Mouse (Mus musculus): ENCODE measurements around the gene 1810024B03Rik. TPM values are rescaled to one million over a fixed set of nuclear protein-coding genes. Genes with fewer than 3 reads are reported as not detected.
"Not testable (repeated sequence)": the region's sequence is repeated elsewhere in the genome, so short reads cannot be mapped to it uniquely, and the experiment has no call there.

1810024B03Rik gene
- total RNA-seq, 2 experiments from 2014 or later = 0.62 to 0.72 TPM

- DNase-seq = peak; percentile 75
- intact Hi-C loops (cut with DNase I) = no loop called here
Observed at GRCm38 (mm10) chr2:127182598-127183381, 25.3 kb downstream of the 1810024B03Rik start.

- intact Hi-C loops (cut with DNase I) = loop anchor here (2.0 kb wide), 1 partner anchor 35 kb away; no protein-coding TSS in a partner anchor
- not testable (repeated sequence) for DNase-seq
Observed at GRCm38 (mm10) chr2:127166261-127166660, 41.8 kb downstream of the 1810024B03Rik start.

DNA sequence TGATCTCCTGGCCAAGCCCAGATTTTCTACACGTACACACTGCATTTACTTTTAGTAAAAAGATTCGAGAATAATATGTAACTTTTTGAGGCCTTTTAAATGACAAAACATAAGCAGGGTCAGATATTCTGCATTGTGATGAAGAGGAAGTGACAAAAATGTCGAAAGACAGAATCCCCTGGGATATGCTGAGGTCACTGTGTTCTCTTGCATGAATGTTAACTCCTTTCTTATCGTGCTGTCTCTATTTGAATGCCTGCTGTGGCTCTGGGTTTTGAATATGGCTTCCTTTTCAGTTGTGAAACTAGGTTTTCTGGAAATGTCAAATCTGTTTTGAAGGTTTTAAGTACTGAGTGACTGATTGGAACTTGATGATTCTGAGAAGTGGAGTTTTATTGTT lies 42.4 kb downstream of the 1810024B03Rik start:
- intact Hi-C loops (cut with DNase I) = loop anchor here (2.0 kb wide), 1 partner anchor 35 kb away; no protein-coding TSS in a partner anchor
- DNase-seq = no peak

DNA sequence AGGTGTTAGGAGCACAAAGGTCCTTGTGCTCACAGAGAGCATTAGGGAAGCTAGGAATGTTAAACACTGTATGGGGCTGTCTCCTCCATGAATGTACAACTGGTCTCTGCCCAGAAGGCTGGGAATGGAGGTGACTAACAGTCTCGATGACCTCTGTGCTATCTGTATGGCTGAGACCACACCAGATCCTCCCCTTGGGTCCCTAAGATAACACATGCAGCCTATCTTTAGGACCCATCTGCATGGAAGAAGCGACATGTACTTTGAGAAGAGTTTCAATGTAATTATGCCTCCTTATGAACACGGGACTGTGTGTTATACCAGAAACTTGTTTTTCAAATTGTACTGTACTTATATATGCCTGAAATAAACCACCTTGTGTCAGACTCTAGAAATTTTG lies 62.4 kb downstream of the 1810024B03Rik start:
- DNase-seq = no peak

GRCm38 (mm10) chr2:127143158-127144063 lies 64.7 kb downstream of the 1810024B03Rik start, which contains the start of gene Itpripl1:
Itpripl1 (minus strand) TSS chr2:127143442.
- DNase-seq = peak; percentile 48
- intact Hi-C loops (cut with DNase I) = no loop called here

More for the DNA sequence above, 62.4 kb downstream of the 1810024B03Rik start:
- intact Hi-C loops (cut with DNase I) = no loop called here

GRCm38 (mm10) chr2:127142577-127143157 lies 65.4 kb downstream of the 1810024B03Rik start:
- DNase-seq = no peak
- intact Hi-C loops (cut with DNase I) = no loop called here

- no peak for DNase-seq
- intact Hi-C loops (cut with DNase I) = no loop called here
Observed at GRCm38 (mm10) chr2:127142031-127142430, 66.0 kb downstream of the 1810024B03Rik start.

DNA sequence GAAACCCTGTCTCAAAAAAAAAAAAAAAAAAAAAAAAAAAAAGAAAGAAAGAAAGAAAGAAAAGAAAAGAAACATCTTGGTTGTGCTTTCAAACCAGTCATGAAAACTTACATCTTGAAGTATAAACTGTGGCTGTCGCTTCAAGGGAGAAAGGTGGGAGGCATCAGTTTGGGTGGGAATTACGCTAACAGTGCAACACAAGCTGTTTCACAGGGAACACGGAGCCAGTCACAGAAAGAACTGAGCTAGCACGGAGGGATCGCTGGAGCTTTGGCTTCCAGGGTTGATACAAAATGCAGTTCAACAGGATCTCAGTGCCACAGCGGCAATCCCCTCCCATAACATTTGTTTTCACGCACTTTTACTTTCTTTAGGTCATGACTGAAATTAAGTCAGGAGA lies 68.1 kb downstream of the 1810024B03Rik start:
- intact Hi-C loops (cut with DNase I) = no loop called here
- DNase-seq = no peak

- DNase-seq = no peak
- intact Hi-C loops (cut with DNase I) = no loop called here
Observed at GRCm38 (mm10) chr2:127139605-127140004, 68.5 kb downstream of the 1810024B03Rik start.

- intact Hi-C loops (cut with DNase I) = no loop called here
Observed at GRCm38 (mm10) chr2:127139094-127139493, 69.0 kb downstream of the 1810024B03Rik start.

GRCm38 (mm10) chr2:127138449-127138848 lies 69.6 kb downstream of the 1810024B03Rik start:
- DNase-seq = no peak
- intact Hi-C loops (cut with DNase I) = no loop called here

More at GRCm38 (mm10) chr2:127139094-127139493, 69.0 kb downstream of the 1810024B03Rik start:
- no peak for DNase-seq

DNA sequence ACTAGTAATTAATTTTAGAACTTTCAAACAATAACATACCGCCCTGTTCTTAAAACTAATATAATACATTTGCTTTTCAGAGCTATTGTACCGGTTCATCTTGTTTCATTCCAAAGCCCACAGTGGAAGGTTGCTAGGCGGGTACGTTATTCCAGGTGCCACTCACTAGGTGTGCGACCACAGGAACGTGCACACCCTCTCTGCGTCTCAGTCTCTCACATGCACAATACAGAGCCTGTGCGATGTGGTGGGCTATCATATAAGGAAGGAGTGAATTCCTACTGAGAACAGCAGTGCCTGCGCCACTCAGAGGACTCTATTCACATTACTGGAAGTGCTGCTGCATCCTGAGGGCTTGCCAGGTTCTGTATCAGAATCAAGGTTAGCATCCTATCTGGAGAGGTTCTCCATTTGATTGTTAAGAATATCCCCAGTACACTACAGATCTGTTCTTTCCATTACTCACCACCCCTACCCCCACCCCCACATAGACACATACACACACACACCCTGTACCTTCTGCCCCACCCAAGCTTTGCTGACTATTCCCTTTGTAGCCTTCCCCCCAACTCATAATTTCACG lies 70.2 kb downstream of the 1810024B03Rik start:
- intact Hi-C loops (cut with DNase I) = no loop called here
- DNase-seq = no peak

GRCm38 (mm10) chr2:127136979-127137378 lies 71.1 kb downstream of the 1810024B03Rik start:
- intact Hi-C loops (cut with DNase I) = no loop called here
- peak; percentile 59 for DNase-seq

Other genes starting within 250 kb of the 1810024B03Rik start
- gene Ap4e1, start 199.6 kb downstream of the 1810024B03Rik start, total RNA-seq (2021) = 10 to 100 TPM; 17.0 to 20.3 TPM
- 10 to 100 TPM; 17.7 TPM for gene Blvra, start 137.6 kb downstream of the 1810024B03Rik start, total RNA-seq (2021)
- gene Ncaph, start 74.3 kb downstream of the 1810024B03Rik start, total RNA-seq (2021) = 1 to 10 TPM; 8.7 to 9.8 TPM
- gene Itpripl1, start 64.8 kb downstream of the 1810024B03Rik start, total RNA-seq (2021) = 10 to 100 TPM; 16.4 to 18.2 TPM
- 100 to 1,000 TPM; 106 to 111 TPM for gene Snrnp200, start 106 bp upstream of the 1810024B03Rik start, total RNA-seq (2021)
- 10 to 100 TPM; 49.3 to 59.6 TPM for gene Ciao1, start 39.5 kb upstream of the 1810024B03Rik start, total RNA-seq (2021)
- 100 to 1,000 TPM; 106 TPM for gene Tmem127, start 39.6 kb upstream of the 1810024B03Rik start, total RNA-seq (2021)
- gene Stard7, start 61.9 kb upstream of the 1810024B03Rik start, total RNA-seq (2021) = 100 to 1,000 TPM; 147 to 164 TPM
- gene Dusp2, start 127.9 kb upstream of the 1810024B03Rik start, total RNA-seq (2021) = 1 to 10 TPM; 8.5 to 8.9 TPM
- gene Astl, start 130.4 kb upstream of the 1810024B03Rik start, total RNA-seq (2021) = not detected
- under 1 TPM; 0.12 to 0.28 TPM for gene Adra2b, start 154.9 kb upstream of the 1810024B03Rik start, total RNA-seq (2021)
- gene Gpat2, start 216.9 kb upstream of the 1810024B03Rik start, total RNA-seq (2021) = under 1 TPM; 0.18 to 0.42 TPM
- gene Fahd2a, start 236.3 kb upstream of the 1810024B03Rik start, total RNA-seq (2021) = 10 to 100 TPM; 12.6 to 13.2 TPM

All from left cerebral cortex, postnatal 4 days (tissue).